Mouse (Mus musculus): ENCODE data around the gene Olfr522.

- TF ChIP-seq CTCF (conservative IDR thresholded peaks at IDR 0.05; ENCODE audit: low read length) (no peak), NANOG (IDR thresholded peaks at IDR 0.05; ENCODE audit: borderline replicate concordance, low read length) (no peak), POU5F1 (IDR thresholded peaks at IDR 0.05; ENCODE audit: borderline replicate concordance, low read length) (no peak)
These were observed 27.9 kb upstream of the Olfr522 start for GRCm38 (mm10) chr7:140192445-140192844.

Data from E14TG2a.4 (cell line).